8 mouse cellular contexts compared by ENCODE assay signal in genomic region chr16:38902111-38902778, GRCm38 (mm10). TPM values are rescaled to one million over a fixed set of nuclear protein-coding genes. Genes with fewer than 3 reads are reported as not detected.
DNase-seq lines count a peak whose midpoint lies in the region; ATAC-seq lines count a peak whose summit lies in the region.

No protein-coding gene starts in this region.

- DNase-seq in R1 (ENCODE audit: low read depth, low spot score) = peak; percentile 82
- peak; percentile 96 to 97 for DNase-seq in cerebellum, postnatal 14 days
- peak; percentile 93 to 94 for DNase-seq in frontal cortex, postnatal 36 days (ENCODE audit: low spot score in 2 of 2)
- DNase-seq in hindbrain, embryonic 14.5 days (ENCODE audit: low spot score) = peak; percentile 92
- DNase-seq in layer of hippocampus, postnatal 25 days (ENCODE audit: extremely low spot score in 1 of 2, low spot score in 1 of 2) = peak; percentile 98
- DNase-seq in lung, postnatal 25 days (ENCODE audit: low spot score) = peak; percentile 89
- peak; percentile 93 for DNase-seq in retina, embryonic 14.5 days (ENCODE audit: low spot score)
- DNase-seq in thymus, postnatal 4 days = peak; percentile 93

- peak overlapping the region; percentile 77 for H3K9ac ChIP-seq in hindbrain, embryonic 14.5 days

- no peaks in the 10 kb centered on the region for H3K9me3 ChIP-seq in hindbrain, embryonic 14.5 days (ENCODE audit: control insufficient read depth, low read length)

- H3K27me3 ChIP-seq in hindbrain, embryonic 14.5 days (ENCODE audit: control insufficient read depth, insufficient read depth, low read length) = 0 out of 2 replicates have a peak, but pooled peaks cover 5% of the 10 kb centered on the region

- under 1% methylated on average over 62 of the region's 71 CpGs for WGBS in hindbrain, embryonic 14.5 days

- no peaks in the 10 kb centered on the region for H3K36me3 ChIP-seq in hindbrain, embryonic 14.5 days (replicated peaks; ENCODE audit: control insufficient read depth, insufficient read depth)

- H3K4me1 ChIP-seq in hindbrain, embryonic 14.5 days (replicated peaks; ENCODE audit: control insufficient read depth, insufficient read depth, low read length) = peaks cover 8% of the 10 kb centered on the region

- H3K4me3 ChIP-seq in hindbrain, embryonic 14.5 days (replicated peaks; ENCODE audit: low read length) = peak overlapping the region; percentile 89

- peak overlapping the region; percentile 86 for H3K4me2 ChIP-seq in hindbrain, embryonic 14.5 days (replicated peaks)

- peak overlapping the region; percentile 67; the same call in 1 of the 2 replicates for H3K27ac ChIP-seq in hindbrain, embryonic 14.5 days

- peak; percentile 96 for ATAC-seq in hindbrain, embryonic 14.5 days (ENCODE audit: low FRiP score)

RNA-seq across cellular contexts. Expression of gene Igsf11, which starts 9.8 kb away (rescaled TPM):
- polyA plus RNA-seq in hindbrain, embryonic 14.5 days (2014; fragmentation: Nextera tagmentation; extraction: Ambion mirVana) = 3.5 and 4.5 TPM in 2 replicates
- total RNA-seq in layer of hippocampus, postnatal 25 days (2021) = 10 to 100 TPM; 38.7 to 46.0 TPM

Comparison
In these comparisons a context has a peak if more than half of its experiments do, and no peak if none do; other contexts are left out.
1. Peak in every context shown above with its lines: DNase-seq, ATAC-seq, H3K4me3 ChIP-seq and H3K27ac ChIP-seq.